Mouse (Mus musculus): ENCODE measurements around the gene Smpdl3a. TPM values are rescaled to one million over a fixed set of nuclear protein-coding genes. Genes with fewer than 3 reads are reported as not detected.
A peak's percentile ranks its signal among the peaks of the same experiment; 100 is the strongest.

The Smpdl3a gene
- polyA plus RNA-seq (2015; fragmentation: Nextera tagmentation; extraction: Ambion mirVana), result 22.6 and 23.2 TPM in 2 replicates

DNA sequence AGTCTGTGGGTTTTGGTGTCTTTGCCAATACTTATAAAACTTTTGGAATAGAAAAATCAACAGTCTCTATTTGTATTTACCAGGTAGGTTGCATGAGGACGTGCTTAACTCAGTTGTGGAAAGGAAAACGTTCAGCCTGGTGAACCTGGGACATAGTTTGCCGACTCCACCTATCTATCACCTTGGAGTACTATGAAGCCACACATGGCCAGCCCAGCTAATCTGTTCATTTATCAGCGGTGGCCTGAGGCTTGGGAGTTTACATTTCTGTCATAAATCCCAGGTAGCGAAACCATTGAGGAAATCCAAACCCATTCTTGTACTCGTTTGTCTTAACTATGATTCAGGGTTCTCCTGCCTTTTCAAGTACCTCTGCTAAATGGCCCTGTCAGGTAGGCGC lies at the start of gene Smpdl3a:
Gene Smpdl3a (plus strand): TSS at position 318 of the 400 bp plus-strand sequence.
- H3K4me1 ChIP-seq (replicated peaks), result peaks cover 17% of the 10 kb centered on the region
- H3K36me3 ChIP-seq, result peaks cover 10% of the 10 kb centered on the region
- 0 out of 2 replicates have a peak, but pooled peaks cover 16% of the 10 kb centered on the region for H3K9me3 ChIP-seq
- peak within 1 kb of the TSS; percentile 94 for H3K4me2 ChIP-seq
- H3K4me3 ChIP-seq, result peak within 1 kb of the TSS; percentile 59
- peak within 1 kb of the TSS; percentile 77 for H3K9ac ChIP-seq
- no peaks in the 10 kb centered on the region for H3K27me3 ChIP-seq
- peak within 1 kb of the TSS; percentile 76 for H3K27ac ChIP-seq
- no peak; the same call in 1 of the 2 replicates for ATAC-seq (ENCODE audit: low FRiP score)
- WGBS, result 76% methylated on average over 7 of the region's 7 CpGs

DNA sequence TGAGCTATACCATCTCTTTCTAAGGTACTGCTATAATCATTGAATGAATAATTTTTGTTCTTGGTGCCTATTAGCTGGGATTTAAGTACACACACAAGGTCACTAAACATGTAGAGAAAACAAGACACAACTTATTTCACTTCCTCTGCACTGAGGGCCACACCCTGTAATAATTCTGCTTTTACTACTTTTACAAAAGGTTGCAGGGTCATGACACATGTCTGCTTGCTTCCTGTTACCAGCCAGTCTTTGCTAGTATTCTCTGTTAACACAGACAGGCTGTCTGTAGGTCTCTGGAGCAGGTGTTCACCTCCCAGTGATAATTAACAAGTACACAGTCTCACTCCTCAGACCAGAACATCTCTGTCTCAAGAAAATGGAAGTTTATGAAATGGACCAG lies 48.7 kb upstream of the Smpdl3a start:
- Histone ChIP-seq H3K27ac (no peak overlapping the region), H3K27me3 (no peaks in the 10 kb centered on the region), H3K4me3 (no peak overlapping the region), H3K4me2 (no peak overlapping the region), H3K9ac (no peak overlapping the region), H3K4me1 (replicated peaks) (no peaks in the 10 kb centered on the region), H3K9me3 (no peaks in the 10 kb centered on the region), H3K36me3 (no peaks in the 10 kb centered on the region)
- ATAC-seq (ENCODE audit: low FRiP score), result no peak

DNA sequence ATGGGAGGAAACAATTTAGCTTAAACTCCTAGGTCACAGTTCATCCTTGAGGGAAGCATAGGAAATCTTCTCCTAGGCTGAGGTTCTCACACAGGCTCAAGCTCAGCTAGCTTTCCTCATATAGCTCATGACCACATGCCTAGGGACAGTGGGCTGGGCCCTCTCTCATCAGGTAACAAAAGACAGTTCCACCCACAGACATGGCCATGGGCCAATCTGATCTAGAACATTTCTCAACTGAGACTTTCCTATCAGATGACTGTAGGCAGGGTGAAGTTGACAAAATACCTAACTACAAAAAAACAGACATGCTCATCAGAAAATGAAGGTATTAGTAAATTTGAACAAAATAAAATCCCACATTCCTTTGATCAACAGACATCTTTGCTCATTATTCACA lies 47.0 kb upstream of the Smpdl3a start:
- H3K36me3 ChIP-seq, result no peaks in the 10 kb centered on the region
- H3K9ac ChIP-seq, result no peak overlapping the region
- no peak overlapping the region for H3K4me3 ChIP-seq
- no peaks in the 10 kb centered on the region for H3K9me3 ChIP-seq
- no peak overlapping the region for H3K27ac ChIP-seq
- H3K4me1 ChIP-seq (replicated peaks), result no peaks in the 10 kb centered on the region
- no peaks in the 10 kb centered on the region for H3K27me3 ChIP-seq
- ATAC-seq (ENCODE audit: low FRiP score), result no peak
- H3K4me2 ChIP-seq, result no peak overlapping the region

DNA sequence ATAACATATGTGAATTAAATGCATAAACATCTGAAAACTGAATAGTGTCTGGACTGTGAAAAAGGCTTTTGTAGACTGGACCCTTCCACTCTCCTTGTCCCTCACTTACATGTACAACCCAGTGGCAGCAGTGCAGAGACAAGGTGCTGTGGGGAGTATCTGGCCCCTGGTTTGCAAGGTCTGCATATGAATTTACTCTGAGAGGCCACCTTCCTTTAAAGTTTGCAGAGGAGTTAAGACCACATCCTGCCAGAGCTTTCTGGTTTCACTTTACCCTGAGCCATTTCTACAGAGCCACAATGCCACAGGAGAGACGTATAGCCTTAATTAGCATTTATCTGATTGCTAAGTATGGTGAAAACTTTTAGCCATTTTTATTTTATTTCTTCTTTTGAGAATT lies 40.8 kb upstream of the Smpdl3a start:
- Histone ChIP-seq H3K36me3 (no peaks in the 10 kb centered on the region), H3K27ac (no peak overlapping the region), H3K27me3 (no peaks in the 10 kb centered on the region), H3K4me3 (no peak overlapping the region), H3K9ac (no peak overlapping the region), H3K9me3 (no peaks in the 10 kb centered on the region), H3K4me2 (no peak overlapping the region), H3K4me1 (replicated peaks) (no peaks in the 10 kb centered on the region)
- 96% methylated on average over 1 of the region's 1 CpGs for WGBS
- no peak for ATAC-seq (ENCODE audit: low FRiP score)

DNA sequence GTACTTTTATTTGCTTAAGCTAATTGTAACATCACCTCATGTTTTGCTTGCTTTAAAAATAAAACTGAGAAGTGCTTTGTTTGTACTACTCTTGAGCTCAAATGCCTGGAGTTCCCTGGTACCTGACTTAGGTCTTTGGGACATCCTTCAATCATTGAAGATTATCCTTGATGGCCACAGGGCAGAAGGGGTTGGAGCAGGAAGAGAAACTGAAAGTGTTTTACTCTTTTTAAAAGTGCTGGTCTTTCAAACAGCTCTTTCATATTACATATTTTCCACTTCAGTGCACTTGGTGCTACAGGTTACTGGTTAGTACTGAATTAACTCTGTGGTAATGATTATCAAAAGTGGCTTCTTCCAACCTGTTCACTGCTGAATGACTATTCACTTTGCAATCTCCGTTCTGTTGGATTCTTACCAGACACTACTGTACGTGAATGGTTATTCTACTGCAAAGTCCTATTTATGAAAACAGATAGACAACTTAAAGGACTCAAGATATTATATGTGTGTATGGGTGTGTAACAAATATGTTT lies 38.9 kb upstream of the Smpdl3a start:
- no peaks in the 10 kb centered on the region for H3K36me3 ChIP-seq
- WGBS, result 94% methylated on average over 2 of the region's 2 CpGs
- H3K9ac ChIP-seq, result no peak overlapping the region
- no peaks in the 10 kb centered on the region for H3K4me1 ChIP-seq (replicated peaks)
- H3K4me3 ChIP-seq, result no peak overlapping the region
- no peaks in the 10 kb centered on the region for H3K27me3 ChIP-seq
- H3K27ac ChIP-seq, result no peak overlapping the region
- H3K9me3 ChIP-seq, result no peaks in the 10 kb centered on the region
- no peak for ATAC-seq (ENCODE audit: low FRiP score)
- no peak overlapping the region for H3K4me2 ChIP-seq

DNA sequence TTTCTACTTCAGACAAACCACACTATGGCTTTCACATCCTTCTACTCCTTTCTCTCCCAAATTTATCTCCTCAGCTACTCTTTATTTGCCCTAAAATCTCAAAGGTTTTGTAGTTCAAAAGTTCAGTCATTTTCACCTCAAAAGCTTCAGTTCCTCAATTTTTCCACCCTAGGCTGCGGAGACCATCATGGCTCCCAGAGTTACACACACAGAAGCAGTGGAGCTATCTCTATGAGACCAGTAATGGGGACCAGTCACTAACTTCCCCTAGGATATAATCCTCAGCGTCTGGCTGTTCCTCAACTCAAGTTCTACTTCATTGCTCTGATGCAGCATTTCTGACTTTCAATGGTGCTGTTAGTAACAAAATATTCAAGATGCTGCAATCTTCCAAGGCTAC lies 35.1 kb upstream of the Smpdl3a start:
- Histone ChIP-seq H3K4me3 (no peak overlapping the region), H3K36me3 (no peaks in the 10 kb centered on the region), H3K4me1 (replicated peaks) (no peaks in the 10 kb centered on the region), H3K4me2 (no peak overlapping the region), H3K27me3 (no peaks in the 10 kb centered on the region), H3K9ac (no peak overlapping the region), H3K27ac (no peak overlapping the region), H3K9me3 (no peaks in the 10 kb centered on the region)
- WGBS, result 98% methylated on average over 2 of the region's 2 CpGs
- ATAC-seq (ENCODE audit: low FRiP score), result no peak

DNA sequence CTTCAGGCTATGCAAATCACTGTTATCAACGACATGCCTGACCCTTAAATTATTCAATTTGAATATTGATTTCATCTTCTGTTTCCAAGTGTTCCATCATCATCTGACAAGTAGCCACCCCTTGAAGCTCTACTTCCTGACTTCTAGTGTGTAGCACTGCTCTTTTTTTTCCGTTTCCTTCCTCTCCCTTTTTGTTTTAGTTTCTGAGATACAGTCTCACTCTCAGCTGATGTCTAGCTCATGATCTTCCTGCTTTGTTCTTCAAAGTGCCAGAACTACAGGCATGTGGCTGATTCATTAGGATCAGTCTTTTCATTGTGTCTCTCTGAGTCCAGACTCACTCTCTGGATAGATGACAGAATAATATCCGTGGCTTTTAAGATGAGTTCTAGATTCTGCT lies 33.4 kb upstream of the Smpdl3a start:
- no peaks in the 10 kb centered on the region for H3K27me3 ChIP-seq
- H3K4me2 ChIP-seq, result no peak overlapping the region
- WGBS, result 67% methylated on average over 3 of the region's 3 CpGs
- no peak for ATAC-seq (ENCODE audit: low FRiP score)
- H3K9ac ChIP-seq, result no peak overlapping the region
- no peak overlapping the region for H3K27ac ChIP-seq
- H3K36me3 ChIP-seq, result no peaks in the 10 kb centered on the region
- no peaks in the 10 kb centered on the region for H3K9me3 ChIP-seq
- no peak overlapping the region for H3K4me3 ChIP-seq
- H3K4me1 ChIP-seq (replicated peaks), result no peaks in the 10 kb centered on the region

DNA sequence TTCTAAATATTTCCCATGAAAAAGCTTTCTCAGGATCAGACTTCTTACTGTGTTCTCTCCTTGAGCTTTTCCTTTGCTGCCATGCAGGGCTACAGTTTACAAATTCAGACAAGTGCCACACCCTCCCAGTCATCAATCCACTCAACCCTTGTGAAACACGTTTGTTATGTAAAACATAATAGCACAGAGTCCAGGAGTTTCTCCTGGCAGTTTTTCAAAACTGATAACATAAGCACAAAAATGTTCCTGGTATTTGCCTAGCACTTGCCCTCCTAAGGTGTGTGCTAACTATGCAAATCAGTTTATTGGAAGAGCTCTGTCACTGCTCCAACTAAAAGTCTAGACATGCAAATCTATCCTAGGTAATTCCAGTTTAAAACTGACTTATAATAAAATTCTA lies 31.1 kb upstream of the Smpdl3a start:
- Histone ChIP-seq H3K9me3 (no peaks in the 10 kb centered on the region), H3K4me1 (replicated peaks) (no peaks in the 10 kb centered on the region), H3K27me3 (no peaks in the 10 kb centered on the region), H3K4me2 (no peak overlapping the region), H3K27ac (no peak overlapping the region), H3K9ac (no peak overlapping the region), H3K36me3 (no peaks in the 10 kb centered on the region), H3K4me3 (no peak overlapping the region)
- ATAC-seq (ENCODE audit: low FRiP score), result no peak
- 35% methylated on average over 1 of the region's 1 CpGs for WGBS

DNA sequence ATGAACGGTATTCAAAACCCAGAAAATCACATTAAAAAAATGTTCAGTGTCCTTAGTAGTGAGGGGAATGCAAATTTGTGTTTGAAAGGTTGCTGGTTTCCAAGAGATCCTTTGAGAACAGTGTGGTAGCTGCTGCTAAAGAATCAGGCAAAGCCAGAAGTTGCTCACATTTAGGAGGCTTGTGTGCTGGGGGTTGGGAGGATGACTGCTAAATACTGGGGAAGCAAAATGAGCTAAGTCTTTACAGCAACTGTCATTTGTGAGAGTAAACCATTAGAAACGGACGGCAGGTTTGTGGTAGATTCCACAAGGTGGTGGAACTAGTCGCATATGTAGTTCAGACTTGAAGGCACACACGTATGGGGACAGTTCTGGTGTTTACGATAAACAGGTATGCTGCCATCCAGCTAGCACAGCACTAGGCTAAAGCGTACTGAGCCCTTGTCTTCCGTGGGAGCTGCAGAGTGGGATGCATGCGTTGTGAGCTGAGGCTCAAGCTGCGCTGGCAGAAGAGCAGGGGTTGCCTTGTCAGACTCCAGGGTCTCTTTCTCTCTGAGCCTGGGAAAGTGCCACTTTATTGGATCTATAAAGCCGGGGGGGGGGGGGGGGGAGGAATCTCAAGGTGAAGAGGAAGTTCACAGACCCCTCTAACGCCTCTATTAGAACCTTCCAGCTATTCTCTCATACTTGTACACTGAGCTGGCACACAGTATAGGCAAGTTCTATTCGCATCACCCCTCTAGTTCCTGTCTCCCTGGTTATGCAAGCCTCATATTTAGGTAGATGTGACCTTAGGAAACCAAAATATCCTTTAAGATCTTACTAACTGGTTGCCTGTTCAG lies 10.6 kb upstream of the Smpdl3a start:
- Histone ChIP-seq H3K9ac (peak overlapping the region; percentile 55), H3K27me3 (no peaks in the 10 kb centered on the region), H3K4me2 (peak overlapping the region; percentile 58), H3K4me1 (replicated peaks) (peaks cover 37% of the 10 kb centered on the region), H3K4me3 (peak overlapping the region; percentile 10; the same call in 1 of the 2 replicates), H3K9me3 (no peaks in the 10 kb centered on the region), H3K36me3 (no peaks in the 10 kb centered on the region), H3K27ac (peak overlapping the region; percentile 87)
- peak; percentile 79 for ATAC-seq (ENCODE audit: low FRiP score)
- 23% methylated on average over 12 of the region's 13 CpGs for whole genome bisulfite sequencing

DNA sequence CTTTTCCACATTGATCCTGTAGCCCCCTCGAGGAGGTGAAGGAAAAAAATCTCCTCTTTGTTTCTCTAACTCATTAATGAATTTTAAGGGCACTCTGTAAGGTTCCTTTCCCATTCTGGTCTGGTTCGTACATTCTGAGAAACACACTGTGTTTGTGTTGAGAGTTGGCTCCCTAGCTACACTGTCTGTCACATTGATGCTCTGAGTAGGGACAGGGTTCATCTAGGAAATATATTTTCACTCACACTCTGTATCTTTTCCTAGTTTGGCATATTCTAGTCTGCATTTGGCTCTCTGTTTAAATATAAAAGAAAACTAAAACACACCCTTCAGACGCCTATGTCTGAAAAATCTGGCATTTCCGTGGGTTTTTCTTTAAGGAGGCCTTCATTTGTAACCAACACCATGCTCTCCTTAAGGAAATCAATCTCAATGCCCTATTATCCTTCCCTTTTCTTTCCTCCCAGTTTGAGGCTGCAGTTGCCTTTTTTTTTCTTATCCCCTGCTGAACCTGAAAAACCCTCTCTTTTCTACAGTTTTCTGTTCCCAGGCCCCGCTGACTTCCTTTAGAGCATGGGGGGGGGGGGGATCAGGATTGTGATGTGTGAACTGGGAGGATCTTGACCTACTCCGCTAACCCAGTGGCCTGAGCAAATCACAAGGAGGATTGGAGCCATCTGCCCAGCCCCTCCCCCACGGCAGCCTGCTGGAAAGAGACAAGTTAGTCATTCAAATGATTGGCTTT lies 9.8 kb upstream of the Smpdl3a start:
- 1% methylated on average over 7 of the region's 7 CpGs for WGBS
- H3K27me3 ChIP-seq, result no peaks in the 10 kb centered on the region
- peaks cover 37% of the 10 kb centered on the region for H3K4me1 ChIP-seq (replicated peaks)
- peak; percentile 90 for ATAC-seq (ENCODE audit: low FRiP score)
- H3K9me3 ChIP-seq, result no peaks in the 10 kb centered on the region
- no peaks in the 10 kb centered on the region for H3K36me3 ChIP-seq
- peak overlapping the region; percentile 76 for H3K9ac ChIP-seq
- H3K4me2 ChIP-seq, result peak overlapping the region; percentile 58
- peak overlapping the region; percentile 42 for H3K4me3 ChIP-seq
- H3K27ac ChIP-seq, result peak overlapping the region; percentile 87

DNA sequence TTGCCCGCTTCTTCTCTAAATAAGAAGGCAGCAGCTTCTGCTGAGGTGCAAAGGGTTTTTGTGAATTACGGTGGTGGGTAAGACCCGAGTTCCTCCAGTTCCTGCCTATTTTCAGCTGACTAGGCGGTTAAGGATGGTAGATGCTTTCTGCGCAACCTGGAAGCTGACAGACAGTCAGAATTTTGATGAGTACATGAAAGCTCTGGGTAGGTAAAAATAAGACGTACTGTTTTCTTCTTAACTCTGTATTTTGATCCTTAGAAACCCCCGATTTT lies 9.3 kb upstream of the Smpdl3a start, which contains the start of gene Fabp7:
Gene Fabp7 (plus strand): TSS at position 6 of the 275 bp plus-strand sequence.
- Histone ChIP-seq H3K9me3 (no peaks in the 10 kb centered on the region), H3K4me1 (replicated peaks) (peaks cover 35% of the 10 kb centered on the region), H3K4me2 (peak within 1 kb of the TSS; percentile 58), H3K4me3 (peak within 1 kb of the TSS; percentile 42), H3K27ac (peak within 1 kb of the TSS; percentile 87), H3K36me3 (no peaks in the 10 kb centered on the region), H3K9ac (peak within 1 kb of the TSS; percentile 76), H3K27me3 (no peaks in the 10 kb centered on the region)
- no peak for ATAC-seq (ENCODE audit: low FRiP score)
- WGBS, result 4% methylated on average over 7 of the region's 7 CpGs

DNA sequence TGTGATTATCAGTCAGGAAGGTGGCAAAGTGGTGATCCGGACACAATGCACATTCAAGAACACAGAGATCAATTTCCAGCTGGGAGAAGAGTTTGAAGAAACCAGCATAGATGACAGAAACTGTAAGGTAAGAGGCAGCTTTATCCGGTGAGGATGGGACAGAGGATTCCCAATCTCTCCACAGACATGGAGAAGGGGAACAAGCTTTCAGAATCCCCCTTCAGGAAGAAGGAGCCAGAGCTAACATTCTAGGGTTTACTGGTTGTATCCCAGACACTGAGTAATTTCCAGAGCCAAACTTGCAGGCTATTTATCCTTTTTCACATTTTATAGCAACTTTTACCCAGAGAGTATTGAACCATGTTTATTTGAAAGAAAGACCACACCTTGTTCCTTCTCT lies 8.6 kb upstream of the Smpdl3a start:
- H3K27me3 ChIP-seq, result no peaks in the 10 kb centered on the region
- 22% methylated on average over 2 of the region's 2 CpGs for WGBS

More for the DNA sequence above, 8.6 kb upstream of the Smpdl3a start:
- Histone ChIP-seq H3K9ac (peak overlapping the region; percentile 76), H3K9me3 (no peaks in the 10 kb centered on the region), H3K4me2 (peak overlapping the region; percentile 58), H3K36me3 (no peaks in the 10 kb centered on the region), H3K27ac (peak overlapping the region; percentile 87), H3K4me1 (replicated peaks) (peaks cover 32% of the 10 kb centered on the region), H3K4me3 (peak overlapping the region; percentile 42)
- no peak for ATAC-seq (ENCODE audit: low FRiP score)
